Mouse (Mus musculus) liver, embryonic 13.5 days (tissue): ENCODE data around the gene Nrxn2. TPM values are rescaled to one million over a fixed set of nuclear protein-coding genes. Genes with fewer than 3 reads are reported as not detected.

Experiments
- ATAC-seq: fragments of 200-750 bp; cut with Nextera tagmentation; 2 replicates; pipeline ENCODE4 v1.8.0; 2017; ENCODE audit warnings: low read depth, mild to moderate bottlenecking, moderate number of reproducible peaks, moderate library complexity
- DNase-seq: peaks from one replicate; pipeline ENCODE4 v3.0.0; 2022
- H3K27ac ChIP-seq: fragments of 300-500 bp; sonication (generic); 2 replicates; pipeline ENCODE4 v1.5.1; 2015; ENCODE audit warnings: moderate library complexity, mild to moderate bottlenecking, inconsistent platforms
- H3K27me3 ChIP-seq: fragments of 300-500 bp; sonication (generic); 2 replicates; pipeline ENCODE4 v1.6.1; 2015; ENCODE audit warnings: mild to moderate bottlenecking, inconsistent platforms
- H3K36me3 ChIP-seq: fragments of 300-500 bp; sonication (generic); 2 replicates; pipeline ENCODE4 v1.6.1; 2015; ENCODE audit warnings: mild to moderate bottlenecking, inconsistent platforms
- H3K4me1 ChIP-seq: fragments of 300-500 bp; sonication (generic); replicated peaks from 2 replicates; pipeline ENCODE4 v1.6.1; 2015; ENCODE audit warnings: inconsistent platforms
- H3K4me2 ChIP-seq: fragments of 300-500 bp; sonication (generic); 2 replicates; pipeline ENCODE4 v1.6.1; 2015; ENCODE audit warnings: inconsistent platforms, mild to moderate bottlenecking, moderate library complexity
- H3K4me3 ChIP-seq: fragments of 300-500 bp; sonication (generic); replicated peaks from 2 replicates; pipeline ENCODE4 v1.5.1; 2015; ENCODE audit warnings: mild to moderate bottlenecking, inconsistent platforms
- H3K9ac ChIP-seq: fragments of 300-500 bp; sonication (generic); 2 replicates; pipeline ENCODE4 v1.6.1; 2015; ENCODE audit warnings: mild to moderate bottlenecking, inconsistent platforms
- H3K9me3 ChIP-seq: fragments of 300-500 bp; sonication (generic); replicated peaks from 2 replicates; pipeline ENCODE4 v1.6.1; 2016; ENCODE audit warnings: inconsistent platforms
- WGBS: fragments of 180-500 bp; shearing (Covaris S2); methylation state at CpG from one replicate; pipeline ENCODE4 v1.1.7; 2015; ENCODE audit not compliant: insufficient replicate concordance; 5-methylcytosine and 5-hydroxymethylcytosine counted together
- polyA plus RNA-seq: library from polyadenylated mRNA; unstranded; fragments of >200 nt; fragmentation: Nextera tagmentation; extraction: Ambion mirVana; gene quantifications from 2 replicates; pipeline ENCODE4 v1.2.1, GENCODE M21; 2015

Gene Nrxn2
- polyA plus RNA-seq, 1 experiment from 2014 or later: 0.54 TPM

GRCm38 (mm10) chr19:6527839-6528531, 109.5 kb downstream of the Nrxn2 start:
- ATAC-seq (no peak), DNase-seq (no peak)
- Histone ChIP-seq H3K9ac (no peak overlapping the region), H3K4me2 (no peak overlapping the region), H3K4me1 (peaks cover 11% of the 10 kb centered on the region; the same call in 1 of the 2 replicates), H3K36me3 (no peaks in the 10 kb centered on the region), H3K4me3 (no peak overlapping the region), H3K27me3 (peaks cover 53% of the 10 kb centered on the region), H3K27ac (no peak overlapping the region), H3K9me3 (no peaks in the 10 kb centered on the region)
- WGBS: 69% methylated on average over 17 of the region's 17 CpGs

- Histone ChIP-seq H3K9me3 (no peaks in the 10 kb centered on the region), H3K4me3 (no peak overlapping the region), H3K4me1 (peaks cover 11% of the 10 kb centered on the region; the same call in 1 of the 2 replicates), H3K27me3 (peaks cover 67% of the 10 kb centered on the region), H3K9ac (no peak overlapping the region), H3K4me2 (no peak overlapping the region), H3K27ac (no peak overlapping the region), H3K36me3 (no peaks in the 10 kb centered on the region)
- DNase-seq (no peak), ATAC-seq (no peak)
- 50% methylated on average over 14 of the region's 14 CpGs for WGBS
These were observed 110.9 kb downstream of the Nrxn2 start for GRCm38 (mm10) chr19:6529265-6529985.

- DNase-seq: no peak
- WGBS: 32% methylated on average over 13 of the region's 13 CpGs
- Histone ChIP-seq H3K27ac (no peak overlapping the region), H3K4me3 (no peak overlapping the region), H3K9me3 (no peaks in the 10 kb centered on the region), H3K4me2 (no peak overlapping the region), H3K36me3 (no peaks in the 10 kb centered on the region), H3K4me1 (peaks cover 11% of the 10 kb centered on the region; the same call in 1 of the 2 replicates), H3K27me3 (peaks cover 76% of the 10 kb centered on the region), H3K9ac (no peak overlapping the region)
- no peak for ATAC-seq
These were observed 111.8 kb downstream of the Nrxn2 start for GRCm38 (mm10) chr19:6530359-6530758.

- peaks cover 11% of the 10 kb centered on the region; the same call in 1 of the 2 replicates for H3K4me1 ChIP-seq
- no peak overlapping the region for H3K9ac ChIP-seq
- no peak overlapping the region for H3K27ac ChIP-seq
- H3K9me3 ChIP-seq: no peaks in the 10 kb centered on the region
- H3K4me2 ChIP-seq: peak overlapping the region; percentile 58
- H3K4me3 ChIP-seq: peak overlapping the region; percentile 37
- H3K36me3 ChIP-seq: no peaks in the 10 kb centered on the region
- WGBS: 2% methylated on average over 56 of the region's 56 CpGs
- DNase-seq (no peak), ATAC-seq (no peak)
- peaks cover 78% of the 10 kb centered on the region for H3K27me3 ChIP-seq
These were observed 112.6 kb downstream of the Nrxn2 start for GRCm38 (mm10) chr19:6531011-6531631.

- 2% methylated on average over 36 of the region's 36 CpGs for WGBS
- H3K9me3 ChIP-seq: no peaks in the 10 kb centered on the region
- H3K27me3 ChIP-seq: peaks cover 81% of the 10 kb centered on the region
- ATAC-seq (no peak), DNase-seq (no peak)
- H3K36me3 ChIP-seq: no peaks in the 10 kb centered on the region
- peaks cover 11% of the 10 kb centered on the region; the same call in 1 of the 2 replicates for H3K4me1 ChIP-seq
- peak overlapping the region; percentile 37 for H3K4me3 ChIP-seq
- no peak overlapping the region for H3K9ac ChIP-seq
- H3K4me2 ChIP-seq: peak overlapping the region; percentile 58
- H3K27ac ChIP-seq: no peak overlapping the region
These were observed 113.4 kb downstream of the Nrxn2 start for GRCm38 (mm10) chr19:6531832-6532471.

GRCm38 (mm10) chr19:6532656-6533055, 114.1 kb downstream of the Nrxn2 start:
- no peak overlapping the region for H3K4me2 ChIP-seq
- whole genome bisulfite sequencing: 17% methylated on average over 13 of the region's 13 CpGs
- peaks cover 81% of the 10 kb centered on the region for H3K27me3 ChIP-seq
- no peak for DNase-seq
- H3K4me3 ChIP-seq: no peak overlapping the region
- H3K9me3 ChIP-seq: no peaks in the 10 kb centered on the region
- peaks cover 11% of the 10 kb centered on the region; the same call in 1 of the 2 replicates for H3K4me1 ChIP-seq
- no peaks in the 10 kb centered on the region for H3K36me3 ChIP-seq
- no peak overlapping the region for H3K27ac ChIP-seq
- no peak overlapping the region for H3K9ac ChIP-seq
- no peak for ATAC-seq

- H3K36me3 ChIP-seq: no peaks in the 10 kb centered on the region
- peaks cover 11% of the 10 kb centered on the region; the same call in 1 of the 2 replicates for H3K4me1 ChIP-seq
- no peak overlapping the region for H3K27ac ChIP-seq
- no peak overlapping the region for H3K4me2 ChIP-seq
- 62% methylated on average over 11 of the region's 11 CpGs for WGBS
- H3K9ac ChIP-seq: no peak overlapping the region
- DNase-seq (no peak), ATAC-seq (no peak)
- H3K27me3 ChIP-seq: peaks cover 72% of the 10 kb centered on the region
- H3K4me3 ChIP-seq: no peak overlapping the region
- H3K9me3 ChIP-seq: no peaks in the 10 kb centered on the region
These were observed 115.0 kb downstream of the Nrxn2 start for GRCm38 (mm10) chr19:6533290-6534117.

GRCm38 (mm10) chr19:6534118-6534415, 115.5 kb downstream of the Nrxn2 start:
- WGBS: 59% methylated on average over 5 of the region's 5 CpGs
- Histone ChIP-seq H3K4me1 (peaks cover 11% of the 10 kb centered on the region; the same call in 1 of the 2 replicates), H3K27ac (no peak overlapping the region), H3K36me3 (no peaks in the 10 kb centered on the region), H3K4me2 (no peak overlapping the region), H3K4me3 (no peak overlapping the region), H3K9me3 (no peaks in the 10 kb centered on the region), H3K9ac (no peak overlapping the region), H3K27me3 (peaks cover 67% of the 10 kb centered on the region)
- DNase-seq: no peak
- ATAC-seq: no peak

- Histone ChIP-seq H3K9ac (no peak overlapping the region), H3K4me3 (no peak overlapping the region), H3K36me3 (no peaks in the 10 kb centered on the region), H3K4me2 (no peak overlapping the region), H3K27ac (no peak overlapping the region), H3K27me3 (peaks cover 52% of the 10 kb centered on the region), H3K9me3 (no peaks in the 10 kb centered on the region), H3K4me1 (peaks cover 10% of the 10 kb centered on the region; the same call in 1 of the 2 replicates)
- DNase-seq (no peak), ATAC-seq (no peak)
- whole genome bisulfite sequencing: 58% methylated on average over 3 of the region's 3 CpGs
These were observed 117.7 kb downstream of the Nrxn2 start for GRCm38 (mm10) chr19:6536201-6536600.

GRCm38 (mm10) chr19:6536696-6537095, 118.2 kb downstream of the Nrxn2 start:
- H3K4me3 ChIP-seq: no peak overlapping the region
- H3K27me3 ChIP-seq: peaks cover 47% of the 10 kb centered on the region
- no peak overlapping the region for H3K4me2 ChIP-seq
- H3K27ac ChIP-seq: no peak overlapping the region
- H3K4me1 ChIP-seq: peaks cover 5% of the 10 kb centered on the region; the same call in 1 of the 2 replicates
- DNase-seq (no peak), ATAC-seq (no peak)
- no peak overlapping the region for H3K9ac ChIP-seq
- H3K9me3 ChIP-seq: no peaks in the 10 kb centered on the region
- no peaks in the 10 kb centered on the region for H3K36me3 ChIP-seq
- 60% methylated on average over 6 of the region's 6 CpGs for WGBS
